ENCODE assay signal across 17 mouse cellular contexts in genomic region chr7:120703888-120704287, GRCm38 (mm10). TPM values are rescaled to one million over a fixed set of nuclear protein-coding genes. Genes with fewer than 3 reads are reported as not detected.
"Had no signal": no experiment of that assay in that cellular context is flagged by ENCODE, and none has a peak within 500 bp of the region (broad histone marks: within the 10 kb centered on the region; RNA-seq: fewer than 3 reads in every experiment).

No protein-coding gene starts in this region.

- H3K27ac ChIP-seq: intestine, embryonic 15.5 days; limb, embryonic 15.5 days; liver, embryonic 13.5 days; macrophage; neural tube, embryonic 15.5 days had no signal

- ATAC-seq: intestine, embryonic 15.5 days had no signal

- DNase-seq: kidney, adult 18-20 months; kidney, postnatal 10 days; kidney, postnatal 4 days; liver, embryonic 13.5 days; lung, adult 18-20 months; lung, postnatal 10 days; retina, postnatal 1 day; right cerebral cortex, postnatal 4 days; spleen, adult 18-20 months; thymus, postnatal 36 days had no signal

- H3K4me3 ChIP-seq: intestine, embryonic 15.5 days; limb, embryonic 15.5 days; liver, embryonic 13.5 days; neural tube, embryonic 15.5 days had no signal

- H3K27me3 ChIP-seq: intestine, embryonic 15.5 days; limb, embryonic 15.5 days; liver, embryonic 13.5 days; neural tube, embryonic 15.5 days had no signal

- H3K4me1 ChIP-seq: intestine, embryonic 15.5 days; limb, embryonic 15.5 days had no signal

- H3K36me3 ChIP-seq: intestine, embryonic 15.5 days; limb, embryonic 15.5 days; liver, embryonic 13.5 days; neural tube, embryonic 15.5 days had no signal

RNA-seq across cellular contexts. Expression of gene Pdzd9, which starts 33.7 kb away (rescaled TPM):
- total RNA-seq: layer of hippocampus, postnatal 14 days; left cerebral cortex, adult 18-20 months; left cerebral cortex, postnatal 10 days had no signal

RNA-seq across cellular contexts. Expression of gene Vwa3a, which starts 35.2 kb away (rescaled TPM):
- polyA plus RNA-seq: limb, embryonic 15.5 days; macrophage had no signal
